Mouse (Mus musculus): ENCODE measurements around the gene G6pc.
"Not testable (repeated sequence)": the region's sequence is repeated elsewhere in the genome, so short reads cannot be mapped to it uniquely, and the experiment has no call there.

Gene G6pc

DNA sequence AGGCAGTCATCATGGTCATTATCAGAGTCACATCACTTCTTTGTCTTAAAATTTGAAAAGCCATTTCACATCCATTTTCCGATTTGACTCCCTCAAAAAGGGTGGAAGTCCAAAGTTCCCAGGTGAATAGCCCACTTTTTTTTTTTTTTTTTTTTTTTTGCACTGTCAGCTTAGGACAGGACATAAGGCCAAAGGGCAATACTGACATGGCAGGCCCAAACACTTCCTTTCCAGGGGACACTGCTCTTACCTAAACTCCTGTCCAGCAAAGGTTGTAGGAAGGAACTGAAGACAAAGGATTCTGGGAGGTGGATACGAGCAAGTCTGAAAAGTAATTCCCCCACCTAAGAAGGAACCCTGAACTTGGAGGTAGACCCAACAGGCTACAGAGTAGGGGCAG lies 11.4 kb upstream of the G6pc start:
- no peak for DNase-seq (ENCODE audit: low read depth, low spot score)

DNA sequence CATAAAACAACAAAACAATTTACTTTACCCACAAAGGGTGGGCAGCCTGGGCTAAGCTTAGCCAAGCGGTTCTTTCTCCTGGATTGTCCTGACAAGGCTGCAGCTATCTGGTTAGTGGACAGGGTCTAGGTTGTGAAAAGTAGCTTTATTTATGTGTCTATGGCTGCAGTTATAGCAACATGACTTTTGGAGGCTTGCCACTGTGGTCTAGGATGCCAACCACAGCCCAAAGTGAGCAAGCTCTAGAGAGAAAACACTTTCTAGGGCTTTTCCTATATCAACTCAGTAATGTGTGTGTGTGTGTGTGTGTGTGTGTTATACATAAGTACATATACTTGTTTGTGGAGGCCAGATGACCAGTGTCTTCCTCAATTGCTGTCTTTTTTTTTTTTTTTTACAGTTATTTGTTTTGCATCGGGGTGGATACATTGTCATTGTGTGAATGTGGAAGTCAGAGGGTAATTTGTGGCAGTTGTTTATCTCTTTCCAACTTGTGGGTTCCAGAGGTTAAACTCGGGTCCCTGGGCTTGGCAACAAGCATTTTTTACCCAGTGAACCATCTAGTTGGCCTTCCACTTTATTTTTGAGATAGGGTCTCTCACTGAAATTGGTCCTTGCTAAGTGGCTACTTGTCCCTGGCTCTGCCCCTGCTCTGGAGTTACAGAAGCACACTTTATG lies 9.7 kb upstream of the G6pc start:
- no peak for DNase-seq (ENCODE audit: low read depth, low spot score)

DNA sequence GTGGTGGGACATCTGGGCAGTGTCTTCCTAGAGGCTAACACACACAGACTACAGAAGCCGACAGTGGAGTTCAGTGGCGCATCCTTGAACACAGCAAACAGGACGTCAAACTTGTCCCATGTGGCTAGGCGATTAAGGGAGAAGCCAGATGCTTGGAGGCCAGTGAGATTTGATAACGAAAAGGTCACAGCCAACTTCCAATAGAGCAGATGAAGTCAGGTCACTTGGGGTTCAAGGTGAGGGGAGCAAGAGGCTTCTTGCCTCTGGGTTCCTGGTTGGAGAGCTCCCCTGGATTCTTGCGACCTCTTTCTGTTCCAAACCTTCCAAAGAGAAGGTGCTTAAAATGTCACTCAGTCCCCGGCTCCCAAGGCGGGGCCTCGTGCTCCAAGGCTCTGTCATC lies 7.6 kb upstream of the G6pc start:
- DNase-seq (ENCODE audit: low read depth, low spot score), result no peak

DNA sequence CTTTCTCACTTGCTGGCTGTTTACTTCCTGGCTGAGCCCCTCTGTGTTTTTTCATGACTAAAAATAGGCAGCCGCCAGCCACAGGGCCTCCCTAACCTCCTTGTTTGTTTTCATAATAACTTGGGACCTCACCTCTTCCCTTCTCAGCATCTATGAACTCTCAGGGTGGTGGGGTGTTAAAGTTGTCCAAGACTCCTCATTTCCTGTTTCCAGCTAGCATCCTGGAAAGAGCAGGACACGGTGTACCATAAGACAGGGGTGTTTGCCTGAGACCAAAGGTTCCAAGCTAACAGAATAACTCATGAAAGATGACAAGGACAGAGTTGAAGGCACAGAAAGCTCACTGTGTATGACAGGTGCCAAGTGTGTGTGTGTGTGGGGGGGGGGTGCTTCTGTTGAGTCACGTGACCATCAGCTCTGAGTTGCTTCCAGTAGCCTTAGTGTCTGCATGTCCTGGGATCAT lies 6.7 kb upstream of the G6pc start:
- DNase-seq (ENCODE audit: low read depth, low spot score), result no peak

DNA sequence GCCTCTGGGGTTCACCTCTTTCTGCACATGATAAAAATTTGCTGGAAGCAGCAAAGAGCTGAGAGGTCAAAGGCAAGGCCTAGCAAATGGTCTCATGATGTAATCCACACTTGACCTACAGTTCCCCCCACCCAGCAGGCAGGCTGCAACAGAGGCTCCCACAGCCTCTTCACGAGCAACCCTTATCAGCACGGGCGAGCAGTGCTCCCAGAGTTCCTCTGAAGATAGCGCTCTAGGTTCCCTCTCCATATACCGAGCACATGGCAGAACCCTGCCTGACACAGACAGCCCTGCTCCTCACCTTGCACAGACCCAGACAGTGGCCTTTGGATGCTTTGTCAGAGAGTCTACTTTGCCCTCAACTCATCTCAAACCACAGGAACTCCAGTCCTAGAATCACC lies 2.8 kb upstream of the G6pc start:
- DNase-seq (ENCODE audit: low read depth, low spot score), result no peak

DNA sequence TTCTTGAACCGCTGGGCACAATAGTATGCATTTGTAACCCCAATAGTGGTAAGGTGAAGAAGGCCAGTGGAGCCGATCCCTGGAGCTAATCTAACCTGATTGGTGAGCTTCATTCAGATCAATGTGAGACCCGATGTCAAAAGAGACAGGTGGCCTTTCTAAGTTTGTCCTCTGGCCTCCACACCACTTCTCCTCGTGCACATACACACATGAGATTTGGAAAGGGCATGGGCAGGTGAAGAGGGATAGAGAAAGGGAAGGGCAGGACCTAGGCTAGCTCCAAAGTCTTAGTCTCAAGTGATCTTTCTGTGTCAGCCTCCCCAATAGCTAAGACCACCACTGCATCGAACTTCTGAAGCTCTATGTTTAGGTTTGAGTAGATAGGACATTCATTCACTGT lies 2.8 kb downstream of the G6pc start:
- DNase-seq (ENCODE audit: low read depth, low spot score), result no peak

DNA sequence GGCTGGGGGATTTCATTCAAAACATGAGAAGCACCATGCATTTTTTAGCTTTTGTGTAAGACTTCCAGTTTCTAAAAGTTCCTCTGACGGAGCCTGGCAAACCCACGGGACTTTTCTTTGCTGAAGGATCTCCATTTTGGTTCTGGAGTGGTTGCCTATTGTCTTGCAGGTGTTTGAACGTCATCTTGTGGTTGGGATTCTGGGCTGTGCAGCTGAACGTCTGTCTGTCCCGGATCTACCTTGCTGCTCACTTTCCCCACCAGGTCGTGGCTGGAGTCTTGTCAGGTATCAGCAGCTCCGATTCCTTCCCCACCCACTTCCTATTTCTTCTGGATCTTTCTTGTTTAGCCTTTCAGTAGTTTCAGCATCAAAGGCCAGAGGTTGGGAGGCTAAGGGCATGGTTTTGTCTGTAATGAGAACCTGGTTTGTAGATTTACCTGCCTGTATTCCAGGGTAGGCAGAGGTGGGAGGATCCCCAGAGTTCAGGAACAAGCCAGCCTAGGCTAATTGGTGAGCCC lies 7.1 kb downstream of the G6pc start:
- DNase-seq (ENCODE audit: low read depth, low spot score), result no peak

DNA sequence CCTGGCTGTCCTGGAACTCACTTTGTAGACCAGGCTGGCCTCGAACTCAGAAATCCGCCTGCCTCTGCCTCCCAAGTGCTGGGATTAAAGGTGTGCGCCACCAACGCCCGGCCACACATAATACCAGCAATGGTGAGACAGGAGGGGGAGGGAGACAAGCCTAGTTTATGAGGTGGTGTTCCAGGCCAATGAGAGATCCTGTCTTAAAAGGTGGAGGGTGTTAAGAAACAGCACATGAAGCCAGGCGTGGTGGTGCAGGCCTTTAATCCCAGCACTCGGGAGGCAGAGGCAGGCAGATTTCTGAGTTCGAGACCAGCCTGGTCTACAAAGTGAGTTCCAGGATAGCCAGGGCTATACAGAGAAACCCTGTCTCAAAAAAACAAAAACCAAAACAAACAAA lies 10.8 kb downstream of the G6pc start:
- DNase-seq (ENCODE audit: low read depth, low spot score), result not testable (repeated sequence)

DNA sequence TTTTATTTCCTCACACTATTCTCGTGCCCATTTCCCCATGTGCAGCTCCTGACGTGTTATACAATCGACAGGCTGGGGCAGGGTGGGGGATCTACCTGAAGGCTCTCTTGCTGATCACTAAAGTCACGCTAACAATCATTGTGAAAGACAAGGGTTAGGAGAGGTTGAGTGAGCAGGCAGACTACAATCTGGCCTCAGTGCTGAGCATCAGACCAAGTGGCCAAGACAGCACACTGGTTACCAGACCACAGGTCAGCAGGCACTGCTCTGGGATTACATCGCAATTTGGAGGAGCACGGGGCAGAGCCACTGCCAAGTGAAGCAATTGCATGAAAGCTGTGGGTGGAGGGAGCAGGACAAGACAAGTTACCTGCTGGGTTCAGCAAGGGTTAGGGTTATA lies 11.6 kb downstream of the G6pc start:
- no peak for DNase-seq (ENCODE audit: low read depth, low spot score)

DNA sequence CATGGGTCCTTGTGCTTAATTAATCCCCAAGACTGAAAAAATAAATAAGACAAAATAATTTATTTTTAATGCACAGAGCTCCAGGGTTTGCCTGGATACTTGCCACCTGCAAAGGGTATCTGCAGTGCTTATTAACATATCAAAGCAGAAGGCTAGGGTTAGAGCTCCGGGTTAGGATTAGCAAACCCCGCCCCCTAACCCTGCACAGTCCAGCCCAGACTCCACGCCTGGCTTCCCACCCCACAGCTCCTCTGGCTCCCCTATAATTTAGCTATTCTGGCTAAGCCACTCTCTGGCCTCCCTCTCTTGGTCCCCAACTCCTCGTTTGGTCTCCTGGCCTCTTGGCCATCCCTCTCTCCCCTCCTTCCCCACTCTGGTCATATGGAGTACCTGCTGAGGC lies 14.5 kb downstream of the G6pc start:
- no peak for DNase-seq (ENCODE audit: low read depth, low spot score)

DNA sequence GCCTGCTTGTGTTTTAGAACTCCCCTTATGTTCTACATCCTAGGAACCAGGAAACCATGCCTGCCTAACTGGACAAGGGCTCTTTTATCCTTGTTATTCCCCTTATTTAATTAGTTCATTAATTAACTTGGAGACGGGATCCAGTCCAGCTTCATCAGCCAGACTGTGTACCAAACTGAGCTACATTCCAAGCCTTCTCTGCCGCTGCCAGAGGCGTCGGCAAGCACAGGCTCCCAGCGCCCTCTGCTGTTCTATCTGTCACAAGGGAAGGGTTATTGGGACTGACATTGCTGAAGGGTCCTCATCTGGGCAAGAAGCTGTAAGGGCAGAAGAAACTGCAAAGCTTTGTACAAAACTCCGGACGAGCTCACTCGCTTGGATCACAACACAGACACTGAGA lies 27.7 kb downstream of the G6pc start:
- peak; percentile 34 for DNase-seq (ENCODE audit: low read depth, low spot score)

DNA sequence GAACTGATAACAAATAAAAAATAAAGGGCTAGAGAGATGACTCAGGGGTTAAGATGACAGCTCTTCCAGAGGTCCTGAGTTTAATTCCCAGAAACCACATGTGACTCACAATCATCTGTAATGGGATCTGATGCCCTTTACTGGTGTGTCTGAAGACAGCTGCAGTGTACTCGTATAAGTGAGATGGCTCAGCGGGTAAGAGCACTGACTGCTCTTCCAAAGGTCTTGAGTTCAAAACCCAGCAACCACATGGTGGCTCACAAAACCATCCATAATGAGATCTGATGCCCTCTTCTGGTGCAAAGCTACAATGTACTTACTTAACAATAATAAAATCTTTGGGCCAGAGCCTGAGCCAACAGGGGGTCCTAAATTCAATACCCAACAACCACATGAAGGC lies 47.9 kb downstream of the G6pc start:
- DNase-seq (ENCODE audit: low read depth, low spot score), result no peak

DNA sequence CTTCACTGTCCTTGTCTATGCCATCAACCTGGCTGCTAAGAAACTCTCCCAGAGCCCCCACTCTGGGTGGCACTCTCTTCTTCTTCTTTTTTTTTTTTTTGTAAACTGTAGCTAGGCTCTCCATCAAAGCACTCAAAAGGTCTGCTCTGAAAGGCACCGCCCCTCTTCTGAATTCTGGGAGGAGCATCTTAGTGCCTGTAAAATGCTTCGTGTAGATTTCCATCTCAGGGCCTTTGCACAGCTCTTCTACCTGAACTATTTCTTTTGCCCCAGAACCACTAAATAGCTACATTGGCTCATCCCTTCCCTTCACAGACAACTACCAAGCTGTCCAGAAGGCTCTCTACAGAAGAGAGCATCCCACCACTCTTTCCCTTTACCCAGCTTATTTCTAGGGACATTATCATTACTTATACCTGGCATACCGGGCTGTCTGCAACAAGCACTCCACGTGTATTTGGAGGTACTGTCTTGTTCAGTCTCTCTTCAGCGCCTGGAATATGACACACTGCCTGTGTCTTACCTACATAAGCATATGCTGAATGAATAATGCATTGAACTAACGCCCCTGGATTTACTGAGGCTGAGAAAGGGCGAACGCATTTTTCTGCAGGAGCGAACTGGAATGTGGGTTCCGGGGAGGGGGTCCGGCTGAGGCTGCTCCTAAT lies 49.2 kb downstream of the G6pc start:
- DNase-seq (ENCODE audit: low read depth, low spot score), result no peak

DNA sequence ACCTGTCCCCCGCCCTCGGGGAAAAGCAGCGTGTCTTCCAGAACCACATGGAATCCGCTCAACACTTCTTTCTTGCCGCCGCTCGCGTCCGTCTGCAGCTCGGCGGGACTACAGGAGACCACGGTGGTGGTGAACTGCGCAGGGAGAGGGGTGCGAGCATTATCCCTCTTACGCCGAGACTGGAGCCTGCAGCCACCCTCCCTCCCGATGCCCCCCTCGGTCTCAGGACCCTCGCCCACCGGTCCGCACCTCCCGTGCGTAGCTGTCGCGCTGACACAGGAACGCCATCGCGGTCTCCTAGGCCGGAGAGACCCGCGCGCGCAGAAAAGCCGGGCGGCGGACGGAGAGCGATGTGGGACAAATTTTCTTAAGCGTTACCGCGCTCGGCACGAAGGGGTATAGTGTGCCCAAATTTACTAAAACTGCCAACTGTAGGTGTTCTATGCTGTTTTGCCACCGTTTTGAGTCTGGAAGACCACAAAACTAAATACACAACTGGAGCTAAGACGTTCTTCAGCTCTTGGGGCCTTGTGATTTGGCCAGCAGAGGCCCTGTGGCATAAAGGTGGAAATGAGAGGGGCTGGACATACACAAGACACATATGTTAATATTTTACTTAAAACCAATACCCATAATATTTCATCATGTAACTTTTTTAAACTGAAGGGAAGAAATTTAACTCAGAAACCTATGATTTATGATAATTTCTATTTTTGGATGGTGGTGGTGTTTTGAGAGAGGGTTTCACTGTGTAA lies 49.9 kb downstream of the G6pc start, which contains the start of gene Aarsd1:
Aarsd1 (minus strand) TSS at position 515 of the 755 bp plus-strand sequence.
- DNase-seq (ENCODE audit: low read depth, low spot score), result peak; percentile 75

DNA sequence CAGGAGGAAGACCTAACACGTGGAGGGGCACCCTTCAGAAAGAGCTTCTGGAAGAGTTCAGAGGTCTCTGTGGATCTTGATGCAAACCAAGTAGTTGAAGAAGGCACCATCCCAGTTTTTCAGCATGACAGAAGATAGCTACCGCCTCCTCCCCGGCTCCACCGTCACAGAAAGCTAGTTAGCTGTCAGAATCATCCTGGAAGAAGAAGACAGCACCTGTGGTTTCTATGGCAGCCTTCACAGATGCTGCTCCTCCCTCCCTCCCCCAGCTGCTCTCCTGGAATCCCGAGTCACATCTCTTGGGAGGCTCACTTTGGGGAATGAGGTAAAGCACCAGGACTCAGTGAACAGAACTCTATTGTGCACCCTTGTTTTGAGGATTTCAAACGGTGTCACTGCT lies 51.6 kb downstream of the G6pc start:
- no peak for DNase-seq (ENCODE audit: low read depth, low spot score)

DNA sequence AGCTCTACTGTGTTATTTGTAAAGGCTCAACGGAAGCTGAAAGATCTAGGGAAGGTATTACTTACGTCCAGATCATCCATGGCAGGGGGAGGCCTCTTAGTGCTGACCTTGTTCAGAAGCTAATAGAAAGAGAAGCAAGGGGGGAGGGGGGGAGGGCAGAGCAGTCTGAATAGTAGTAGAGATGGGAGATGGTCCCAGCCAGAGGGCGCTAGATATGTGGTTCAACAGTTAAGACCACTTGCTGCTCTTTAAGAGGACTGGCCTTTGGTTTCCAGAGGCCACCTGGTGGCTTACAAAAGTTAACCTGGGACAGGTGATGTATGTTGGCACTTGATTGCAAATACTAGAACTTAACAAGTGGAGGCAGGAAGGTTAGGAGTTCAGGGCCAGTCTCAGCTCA lies 52.2 kb downstream of the G6pc start:
- no peak for DNase-seq (ENCODE audit: low read depth, low spot score)

DNA sequence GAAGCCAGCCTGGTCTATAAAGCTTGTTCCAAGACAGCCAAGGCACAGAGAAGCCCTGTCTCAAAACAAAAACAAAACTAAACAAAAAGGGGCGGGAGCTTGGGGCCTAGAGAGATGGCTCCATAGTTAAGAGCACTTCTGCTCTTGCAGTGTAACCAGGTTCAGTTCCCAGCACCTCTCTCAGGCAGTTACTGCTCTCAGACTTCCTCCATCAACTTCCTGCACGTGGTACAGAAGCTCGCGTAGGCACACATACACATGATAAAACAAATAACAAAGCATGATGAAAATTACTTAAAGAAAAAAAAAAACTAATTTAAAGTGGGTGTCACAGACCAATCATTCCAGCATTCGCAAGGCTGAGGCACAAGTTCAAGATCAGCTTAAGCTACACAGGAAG lies 52.8 kb downstream of the G6pc start:
- no peak for DNase-seq (ENCODE audit: low read depth, low spot score)

DNA sequence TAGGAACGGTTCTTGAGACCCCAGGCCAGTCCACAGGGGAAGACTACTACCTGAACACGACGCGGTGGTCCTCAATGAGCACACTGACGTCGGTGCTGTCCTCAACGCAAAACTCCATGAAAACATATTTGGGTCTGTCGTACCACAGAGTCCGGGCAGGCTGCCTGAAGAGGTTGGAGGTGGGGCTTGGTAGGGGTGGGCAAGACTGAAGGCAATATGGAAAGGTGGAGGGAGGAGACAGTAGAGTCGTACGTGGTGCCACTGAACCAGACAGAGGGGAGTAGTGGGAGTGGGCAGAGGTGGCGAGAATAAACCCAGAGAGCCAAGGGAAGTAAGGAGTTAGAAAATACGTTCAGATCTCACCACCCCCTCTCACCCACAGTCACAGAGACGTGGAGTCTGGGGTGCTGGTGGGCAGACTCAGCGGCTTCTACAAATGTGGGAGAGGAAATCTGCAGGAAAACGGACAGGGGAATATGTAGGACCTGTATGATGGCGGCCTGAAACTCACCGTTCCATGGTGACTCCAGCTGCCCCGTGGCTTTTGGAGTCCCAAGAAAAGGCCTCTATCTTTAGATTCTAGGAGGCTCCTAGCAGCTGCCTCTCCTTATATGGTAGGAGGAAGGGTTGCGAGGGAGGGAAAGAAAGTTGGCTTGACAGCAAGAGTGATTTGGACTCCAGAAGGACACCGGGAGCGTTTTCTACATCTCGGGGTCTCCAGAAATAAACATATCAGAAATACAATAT lies 56.9 kb downstream of the G6pc start, which contains the start of gene Gm27029:
Gm27029 (minus strand) TSS at position 692 of the 747 bp plus-strand sequence.
- no peak for DNase-seq (ENCODE audit: low read depth, low spot score)

DNA sequence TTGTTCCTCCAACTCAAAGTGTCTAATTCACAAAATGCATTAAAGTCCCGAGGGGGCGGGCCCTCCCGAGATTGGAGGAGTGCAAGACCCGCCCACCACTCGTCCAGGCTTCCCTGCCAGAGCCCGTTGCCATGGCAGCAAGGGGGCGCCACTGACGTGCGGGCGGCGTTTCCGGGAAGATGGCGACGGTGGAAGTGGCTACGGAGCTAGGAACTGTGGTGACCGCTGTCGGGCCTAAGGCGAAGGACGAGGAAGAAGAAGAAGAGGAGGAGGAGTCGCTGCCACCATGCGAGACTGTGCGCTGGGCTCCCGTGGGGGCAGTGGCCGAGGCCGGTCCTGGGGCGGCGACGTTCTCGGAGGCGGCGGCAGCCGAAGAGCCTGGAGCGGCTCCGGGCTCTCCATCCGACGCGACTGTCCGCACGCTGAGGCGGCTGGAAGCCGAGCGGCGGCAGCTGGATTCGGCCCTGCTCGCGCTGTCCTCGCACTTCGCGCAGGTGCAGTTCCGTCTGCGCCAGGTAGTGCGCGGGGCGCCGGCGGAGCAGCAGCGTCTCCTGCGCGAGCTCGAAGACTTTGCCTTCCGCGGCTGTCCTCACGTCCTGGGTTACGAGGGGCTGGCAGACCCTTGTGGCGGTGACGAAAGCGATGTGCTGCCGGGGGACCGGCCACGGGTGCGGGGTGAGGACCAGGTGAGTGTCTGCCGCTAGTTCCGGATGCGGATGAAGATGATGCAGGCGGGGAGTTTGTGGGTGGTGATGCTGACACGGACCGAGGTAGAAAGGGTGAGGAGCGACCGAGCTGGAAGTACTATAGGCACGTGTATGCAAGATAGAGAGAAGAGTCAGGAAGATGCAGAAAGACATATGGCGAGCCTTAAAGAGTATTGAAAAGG lies 57.8 kb downstream of the G6pc start, which contains the start of the genes Rundc1 and Ptges3l:
Rundc1 (plus strand) TSS at position 161 of the 889 bp plus-strand sequence.
Ptges3l (minus strand) TSS at position 409 of the 889 bp plus-strand sequence.
- DNase-seq (ENCODE audit: low read depth, low spot score), result peak; percentile 82

DNA sequence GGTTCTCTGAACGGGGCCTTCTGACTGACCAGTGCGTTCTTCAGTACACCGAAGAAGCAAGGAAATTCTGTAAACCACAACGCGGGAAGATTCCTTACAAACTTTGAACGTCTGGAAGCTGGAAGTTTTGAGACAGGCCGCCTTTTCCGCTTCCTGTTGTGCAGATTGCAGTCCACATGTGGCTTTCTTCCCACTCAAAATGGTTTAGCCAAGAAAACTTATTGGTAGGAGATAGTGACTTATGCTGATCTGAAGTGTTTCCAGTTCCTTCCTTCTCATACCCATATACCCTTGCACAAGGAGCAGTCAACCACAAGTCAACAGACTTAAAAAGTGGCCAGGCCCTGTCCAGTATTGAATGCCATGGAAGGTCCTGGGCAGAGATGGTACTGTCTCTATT lies 58.8 kb downstream of the G6pc start:
- DNase-seq (ENCODE audit: low read depth, low spot score), result no peak

Data from retina, adult 2 months (tissue).